Mouse (Mus musculus) bone marrow, adult 2 months (tissue): Measurements from ENCODE around the gene Fggy.

Experiments
- CTCF ChIP-seq: fragments of 200-500 bp; IDR thresholded peaks from 2 replicates; pipeline ENCODE4 v1.5.1; 2011; ENCODE audit warnings: low read length, control low read depth; ENCODE audit not compliant: control insufficient read depth, insufficient read depth
- POLR2A ChIP-seq: fragments of 200-500 bp; IDR thresholded peaks from 2 replicates; pipeline ENCODE4 v1.6.1; 2011; ENCODE audit warnings: low read depth, mild to moderate bottlenecking, control low read depth, low read length, borderline replicate concordance; ENCODE audit not compliant: control insufficient read depth

DNA sequence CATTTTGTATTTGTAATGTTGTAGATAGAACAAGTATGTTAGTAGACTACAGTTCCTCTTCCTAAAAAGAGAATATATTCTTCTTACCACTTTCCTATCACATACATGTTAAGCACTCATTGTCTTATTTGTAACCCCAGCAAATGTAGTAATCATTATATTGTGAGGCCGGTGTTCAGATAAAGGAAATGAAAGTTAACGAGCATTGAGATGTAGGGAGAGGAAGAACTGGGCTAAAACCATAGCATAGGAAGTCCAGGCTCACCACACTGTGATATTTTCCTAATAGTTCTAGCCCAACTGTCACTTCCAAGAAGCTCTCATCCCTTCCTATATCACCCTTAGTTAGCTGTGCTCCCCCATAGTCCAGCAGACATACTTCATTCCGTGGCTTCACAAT, 218.3 kb downstream of the Fggy start:
- TF ChIP-seq CTCF, result no peak
- TF ChIP-seq POLR2A, result no peak
